Mouse (Mus musculus) frontal cortex, postnatal 25 days (tissue): Measurements from ENCODE around the gene Rsph6a.

Source experiments
- DNase-seq, 2 experiments: peaks; one replicate each; pipeline ENCODE4 v3.0.0; 2022; ENCODE audit warnings: low spot score in 2 of 2

The Rsph6a gene

GRCm38 (mm10) chr7:19098811-19099210 is 44.3 kb downstream of the Rsph6a start:
- no peak for DNase-seq

GRCm38 (mm10) chr7:19100290-19100689 is 45.8 kb downstream of the Rsph6a start:
- DNase-seq, result no peak

- no peak for DNase-seq
Observed at GRCm38 (mm10) chr7:19103741-19104140, 49.3 kb downstream of the Rsph6a start.

GRCm38 (mm10) chr7:19104486-19104885 is 50.0 kb downstream of the Rsph6a start:
- no peak for DNase-seq

- DNase-seq, result no peak
Observed at GRCm38 (mm10) chr7:19107436-19107835, 52.9 kb downstream of the Rsph6a start.

GRCm38 (mm10) chr7:19109565-19109964 is 55.1 kb downstream of the Rsph6a start:
- DNase-seq, result no peak

- peak in 1 of 2 experiments; percentile 35 for DNase-seq
Observed at GRCm38 (mm10) chr7:19118028-19118771, 63.7 kb downstream of the Rsph6a start, which contains the start of gene Gm4969. TSS of gene Gm4969 (minus strand) at chr7:19118368.

GRCm38 (mm10) chr7:19119083-19119482 is 64.6 kb downstream of the Rsph6a start:
- DNase-seq, result no peak

- DNase-seq, result peak; percentile 74 to 87
Observed at GRCm38 (mm10) chr7:19119631-19120429, 65.3 kb downstream of the Rsph6a start, which contains the start of gene Fbxo46. TSS of gene Fbxo46 (plus strand) at chr7:19119859.

- no peak for DNase-seq
Observed at GRCm38 (mm10) chr7:19121686-19122085, 67.2 kb downstream of the Rsph6a start.
